ENCODE assay signal across 28 mouse cellular contexts in the genomic region with DNA sequence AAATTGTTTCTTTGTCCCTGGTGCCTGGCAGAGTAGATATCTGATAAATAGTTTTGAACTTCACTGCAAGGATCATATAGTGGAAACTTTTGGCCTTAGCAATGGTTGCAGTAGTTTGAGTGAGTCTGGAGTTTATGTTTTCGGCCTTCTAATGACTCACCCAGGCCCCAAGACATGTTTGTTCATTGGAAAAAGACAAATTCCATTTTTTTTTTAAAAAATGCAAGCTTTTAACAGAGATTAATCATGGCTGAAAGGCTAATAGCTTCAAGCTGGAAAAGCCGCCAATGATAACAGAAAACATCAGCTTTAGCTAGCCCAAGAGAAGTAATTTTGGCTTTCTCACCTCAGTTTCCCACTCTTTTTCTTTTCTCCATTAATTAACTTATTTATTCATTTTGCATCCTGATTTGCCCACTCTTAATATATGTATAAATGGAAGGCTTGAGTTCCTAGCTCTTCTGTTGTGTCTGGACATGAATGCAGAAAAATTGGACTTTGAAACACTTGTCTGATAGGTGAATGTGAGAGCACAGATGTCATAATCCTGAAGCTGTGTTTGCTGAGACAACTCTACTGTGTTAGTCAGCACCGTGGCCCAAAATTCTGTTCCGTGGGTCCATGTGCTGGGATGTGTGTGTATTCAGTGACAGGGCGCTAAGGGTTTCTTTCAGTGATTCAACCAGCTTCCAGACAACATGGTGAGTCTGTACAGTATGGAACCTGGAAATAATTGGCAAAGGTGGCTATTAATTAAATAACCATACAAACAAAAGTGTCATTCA. TPM values are rescaled to one million over a fixed set of nuclear protein-coding genes. Genes with fewer than 3 reads are reported as not detected.
DNase-seq lines count a peak whose midpoint lies in the region; ATAC-seq and TF ChIP-seq lines count a peak whose summit lies in the region.
"Had no signal": no experiment of that assay in that cellular context is flagged by ENCODE, and none has a peak within 500 bp of the region (broad histone marks: within the 10 kb centered on the region; RNA-seq: fewer than 3 reads in every experiment).

No protein-coding gene starts in this region.

- peaks cover 31% of the 10 kb centered on the region for H3K4me1 ChIP-seq in heart, embryonic 10.5 days
- peaks cover 24% of the 10 kb centered on the region for H3K4me1 ChIP-seq in heart, adult 2 months (ENCODE audit: control insufficient read depth, insufficient read depth, low read length)
- no peaks in the 10 kb centered on the region; the same call in 1 of the 2 replicates for H3K4me1 ChIP-seq in liver, adult 2 months (ENCODE audit: control insufficient read depth, insufficient read depth, low read length)
- H3K4me1 ChIP-seq in liver, embryonic 11.5 days (replicated peaks; ENCODE audit: control insufficient read depth, insufficient read depth, low read length), result no peaks in the 10 kb centered on the region
- H3K4me1 ChIP-seq in embryonic fibroblast, embryonic 13.5 days (ENCODE audit: control insufficient read depth, insufficient read depth, low read length), result peaks cover 25% of the 10 kb centered on the region

- H3K27ac ChIP-seq in heart, embryonic 10.5 days, result no peak overlapping the region
- no peak overlapping the region for H3K27ac ChIP-seq in heart, adult 2 months
- H3K27ac ChIP-seq in liver, adult 2 months (replicated peaks; ENCODE audit: insufficient read depth, low read depth, low read length), result no peak overlapping the region
- H3K27ac ChIP-seq in liver, embryonic 11.5 days (ENCODE audit: low read depth, low read length), result no peak overlapping the region
- peak overlapping the region; percentile 74 for H3K27ac ChIP-seq in embryonic fibroblast, embryonic 13.5 days (ENCODE audit: insufficient read depth, low read length)
- H3K27ac ChIP-seq: heart, embryonic 15.5 days; hindbrain, embryonic 14.5 days; hindbrain, postnatal 0 days had no signal

- TF ChIP-seq EP300 in heart, adult 2 months (IDR thresholded peaks at IDR 0.05; ENCODE audit: insufficient read depth, low read depth, low read length), result no peak

- no peaks in the 10 kb centered on the region for H3K79me2 ChIP-seq in heart, adult 2 months (replicated peaks; ENCODE audit: control insufficient read depth, insufficient read depth, low read length)
- H3K79me2 ChIP-seq in liver, adult 2 months (ENCODE audit: control insufficient read depth, insufficient read depth, low read length), result no peaks in the 10 kb centered on the region

- no peak for TF ChIP-seq POLR2A in heart, adult 2 months (IDR thresholded peaks at IDR 0.05; ENCODE audit: insufficient read depth, low read depth, low read length)
- no peak for TF ChIP-seq POLR2A in liver, adult 2 months (IDR thresholded peaks at IDR 0.05; ENCODE audit: extremely low read depth, insufficient read depth, low read length)
- TF ChIP-seq POLR2A in embryonic fibroblast, embryonic 13.5 days (IDR thresholded peaks at IDR 0.05; ENCODE audit: low read depth, low read length), result no peak

- H3K36me3 ChIP-seq in heart, embryonic 10.5 days, result no peaks in the 10 kb centered on the region
- peaks cover 21% of the 10 kb centered on the region for H3K36me3 ChIP-seq in heart, adult 2 months (ENCODE audit: control insufficient read depth, insufficient read depth, low read length)
- H3K36me3 ChIP-seq in liver, adult 2 months (ENCODE audit: control insufficient read depth, insufficient read depth, low read length), result no peaks in the 10 kb centered on the region
- no peaks in the 10 kb centered on the region for H3K36me3 ChIP-seq in liver, embryonic 11.5 days (ENCODE audit: control insufficient read depth, insufficient read depth, low read length)
- H3K36me3 ChIP-seq: heart, embryonic 12.5 days; heart, embryonic 15.5 days had no signal

- no peak for ATAC-seq in liver, embryonic 11.5 days (replicated peaks; ENCODE audit: low FRiP score)
- no peak for ATAC-seq in megakaryocyte-erythroid progenitor cell, adult 5-6 weeks (replicated peaks; ENCODE audit: low FRiP score, low TSS enrichment, poor library complexity, severe bottlenecking)
- ATAC-seq: activated CD4-positive, CD25-positive, alpha-beta regulatory T cell, adult 4 months; CD4-positive, CD25-positive, alpha-beta regulatory T cell, adult 4 months; forebrain, embryonic 14.5 days; forebrain, postnatal 0 days; hindbrain, postnatal 0 days; inflammation-experienced regulatory T-cells, adult 6 months; intestine, embryonic 16.5 days had no signal

- H3K9me3 ChIP-seq in heart, embryonic 10.5 days, result no peaks in the 10 kb centered on the region
- no peaks in the 10 kb centered on the region for H3K9me3 ChIP-seq in liver, embryonic 11.5 days (ENCODE audit: control insufficient read depth, low read length)
- H3K9me3 ChIP-seq: heart, embryonic 12.5 days; heart, embryonic 15.5 days had no signal

- no peak overlapping the region for H3K4me3 ChIP-seq in heart, embryonic 10.5 days
- H3K4me3 ChIP-seq in heart, adult 2 months, result no peak overlapping the region
- no peak overlapping the region for H3K4me3 ChIP-seq in liver, adult 2 months (ENCODE audit: insufficient read depth, low read depth, low read length)
- H3K4me3 ChIP-seq in liver, embryonic 11.5 days (ENCODE audit: low read depth, low read length), result no peak overlapping the region
- H3K4me3 ChIP-seq in embryonic fibroblast, embryonic 13.5 days (ENCODE audit: insufficient read depth, low read length), result no peak overlapping the region
- H3K4me3 ChIP-seq: gastrocnemius, adult 2 months; heart, embryonic 12.5 days; heart, embryonic 15.5 days had no signal

- no peak for TF ChIP-seq CTCF in heart, adult 2 months (IDR thresholded peaks at IDR 0.05)
- TF ChIP-seq CTCF in liver, adult 2 months (IDR thresholded peaks at IDR 0.05; ENCODE audit: low read depth, low read length), result no peak
- TF ChIP-seq CTCF in embryonic fibroblast, embryonic 13.5 days (IDR thresholded peaks at IDR 0.05; ENCODE audit: borderline replicate concordance, insufficient read depth, low read length), result no peak

- intact Hi-C loops in heart, adult 2 months (cut with DNase I), result no loop called here

- no peak overlapping the region for H3K4me2 ChIP-seq in liver, embryonic 11.5 days
- H3K4me2 ChIP-seq: heart, embryonic 12.5 days; heart, embryonic 15.5 days; hindbrain, embryonic 14.5 days had no signal

- no peak overlapping the region for H3K9ac ChIP-seq in heart, adult 2 months (ENCODE audit: low read depth, low read length)
- H3K9ac ChIP-seq in liver, adult 2 months (ENCODE audit: low read depth, low read length), result no peak overlapping the region
- H3K9ac ChIP-seq in liver, embryonic 11.5 days (ENCODE audit: low read depth, low read length), result no peak overlapping the region
- H3K9ac ChIP-seq: forebrain, postnatal 0 days; heart, embryonic 12.5 days; heart, embryonic 15.5 days; hindbrain, embryonic 14.5 days had no signal

- H3K27me3 ChIP-seq in heart, embryonic 10.5 days (ENCODE audit: insufficient read depth, poor library complexity, severe bottlenecking), result peaks cover 56% of the 10 kb centered on the region
- no peaks in the 10 kb centered on the region; the same call in 1 of the 2 replicates for H3K27me3 ChIP-seq in heart, adult 2 months (ENCODE audit: control insufficient read depth, insufficient read depth, low read length)
- H3K27me3 ChIP-seq in liver, adult 2 months (ENCODE audit: control insufficient read depth, insufficient read depth, low read length), result peaks cover 9% of the 10 kb centered on the region
- H3K27me3 ChIP-seq in liver, embryonic 11.5 days (replicated peaks; ENCODE audit: control insufficient read depth, insufficient read depth, low read length), result peaks cover 31% of the 10 kb centered on the region

- DNase-seq in heart, embryonic 10.5 days (ENCODE audit: low spot score), result peak; percentile 68
- DNase-seq in heart, adult 2 months, result no peak
- peak; percentile 49 for DNase-seq in liver, adult 2 months (ENCODE audit: extremely low read depth, low read depth, low spot score)
- DNase-seq in liver, embryonic 11.5 days (ENCODE audit: low spot score), result no peak
- DNase-seq: adrenal gland, adult 8-10 months; adrenal gland, postnatal 25 days; cerebellum, adult 11-12 months; cerebellum, adult 8-10 months; cerebellum, postnatal 10 days; cerebellum, postnatal 36 days; forebrain, postnatal 0 days; gastrocnemius, adult 2 months; gastrocnemius, postnatal 14 days; heart, postnatal 10 days; heart, postnatal 4 days had no signal

- 84% methylated on average over 5 of the region's 5 CpGs for WGBS in heart, embryonic 10.5 days
- 93% methylated on average over 5 of the region's 5 CpGs for WGBS in heart, adult 2 months
- WGBS in liver, adult 2 months, result 62% methylated on average over 5 of the region's 5 CpGs
- WGBS in liver, embryonic 11.5 days, result 77% methylated on average over 5 of the region's 5 CpGs

RNA-seq across cellular contexts. Expression of gene Sstr4, which starts 3.9 kb away (rescaled TPM):
- polyA plus RNA-seq in heart, embryonic 10.5 days (2016; fragmentation: Nextera tagmentation; extraction: Ambion mirVana), result 0.52 and 0.89 TPM in 2 replicates
- 1 to 10 TPM; 1.1 to 2.0 TPM for total RNA-seq in heart, adult 2 months (2021)
- polyA plus RNA-seq in heart, adult 2 months (2012; rRNA removed), result 1.4 and 2.4 TPM in 2 replicates
- not detected in 2 replicates for total RNA-seq in liver, adult 2 months (2014; rRNA removed)
- polyA plus RNA-seq in liver, adult 2 months (2012; rRNA removed), result not detected in 2 replicates
- 0.42 and 0.43 TPM in 2 replicates for polyA plus RNA-seq in liver, embryonic 11.5 days (2014; fragmentation: Nextera tagmentation; extraction: Ambion mirVana)
- polyA plus RNA-seq in embryonic fibroblast, embryonic 13.5 days (2011; ENCODE audit: insufficient read length, low read depth, missing spikeins), result 0.84 and 0.92 TPM in 2 replicates
- total RNA-seq in megakaryocyte-erythroid progenitor cell, adult 5-6 weeks (2014; fragmentation: Nextera tagmentation), result not detected in 2 replicates
- total RNA-seq in megakaryocyte-erythroid progenitor cell, adult 5-6 weeks (2017), result not detected in 2 replicates
- total RNA-seq: adrenal gland, postnatal 25 days; MEL had no signal
- polyA plus RNA-seq: activated CD4-positive, CD25-positive, alpha-beta regulatory T cell, adult 4 months; C2C12; CD4-positive, CD25-positive, alpha-beta regulatory T cell, adult 4 months; inflammation-experienced regulatory T-cells, adult 6 months had no signal

RNA-seq across cellular contexts. Expression of gene Thbd, which starts 8.9 kb away (rescaled TPM):
- polyA plus RNA-seq in heart, embryonic 10.5 days (2016; fragmentation: Nextera tagmentation; extraction: Ambion mirVana), result 10.9 and 14.6 TPM in 2 replicates
- total RNA-seq in heart, adult 2 months (2021), result 10 to 100 TPM; 41.7 to 47.8 TPM
- polyA plus RNA-seq in heart, adult 2 months (2012; rRNA removed), result 38.9 and 65.0 TPM in 2 replicates
- 2.3 TPM in 2 replicates for total RNA-seq in liver, adult 2 months (2014; rRNA removed)
- polyA plus RNA-seq in liver, adult 2 months (2012; rRNA removed), result 2.0 and 2.2 TPM in 2 replicates
- 4.6 and 5.2 TPM in 2 replicates for polyA plus RNA-seq in liver, embryonic 11.5 days (2014; fragmentation: Nextera tagmentation; extraction: Ambion mirVana)
- polyA plus RNA-seq in embryonic fibroblast, embryonic 13.5 days (2011; ENCODE audit: insufficient read length, low read depth, missing spikeins), result 66.5 and 77.2 TPM in 2 replicates
- total RNA-seq in megakaryocyte-erythroid progenitor cell, adult 5-6 weeks (2014; fragmentation: Nextera tagmentation), result 0.52 and 3.5 TPM in 2 replicates
- 1.7 and 1.8 TPM in 2 replicates for total RNA-seq in megakaryocyte-erythroid progenitor cell, adult 5-6 weeks (2017)
- total RNA-seq: MEL had no signal

RNA-seq across cellular contexts. Expression of gene Cd93, which starts 44.3 kb away (rescaled TPM):
- 10.3 and 19.7 TPM in 2 replicates for polyA plus RNA-seq in heart, embryonic 10.5 days (2016; fragmentation: Nextera tagmentation; extraction: Ambion mirVana)
- total RNA-seq in heart, adult 2 months (2021), result 10 to 100 TPM; 47.8 to 51.8 TPM
- 28.1 and 52.2 TPM in 2 replicates for polyA plus RNA-seq in heart, adult 2 months (2012; rRNA removed)
- 3.0 and 4.0 TPM in 2 replicates for total RNA-seq in liver, adult 2 months (2014; rRNA removed)
- polyA plus RNA-seq in liver, adult 2 months (2012; rRNA removed), result 1.1 TPM in 2 replicates
- 4.6 and 5.0 TPM in 2 replicates for polyA plus RNA-seq in liver, embryonic 11.5 days (2014; fragmentation: Nextera tagmentation; extraction: Ambion mirVana)
- 0.50 and 1.1 TPM in 2 replicates for polyA plus RNA-seq in embryonic fibroblast, embryonic 13.5 days (2011; ENCODE audit: insufficient read length, low read depth, missing spikeins)
- total RNA-seq in megakaryocyte-erythroid progenitor cell, adult 5-6 weeks (2014; fragmentation: Nextera tagmentation), result 4.0 and 7.3 TPM in 2 replicates
- 3.9 and 13.0 TPM in 2 replicates for total RNA-seq in megakaryocyte-erythroid progenitor cell, adult 5-6 weeks (2017)
- total RNA-seq: MEL had no signal

Comparison
In these comparisons a context has a peak if more than half of its experiments do, and no peak if none do; other contexts are left out.
1. DNase-seq: peak in heart, embryonic 10.5 days (single experiment) and liver, adult 2 months (single experiment); none in heart, adult 2 months (0 of 2) and liver, embryonic 11.5 days (single experiment).